Mouse (Mus musculus) CH12.LX (cell line): ENCODE data around the gene Itgal. TPM values are rescaled to one million over a fixed set of nuclear protein-coding genes. Genes with fewer than 3 reads are reported as not detected.

Experiments
- DNase-seq: peaks from one replicate; pipeline ENCODE4 v3.0.0-alpha.2; 2013; ENCODE audit errors: extremely low read depth
- H3K27ac ChIP-seq: 2 replicates; pipeline ENCODE4 v1.5.1; 2012; ENCODE audit warnings: low read depth, mild to moderate bottlenecking, control low read depth, moderate library complexity; ENCODE audit not compliant: insufficient read depth
- H3K27me3 ChIP-seq: replicated peaks from 2 replicates; pipeline ENCODE3; 2012; ENCODE audit warnings: inconsistent platforms
- H3K36me3 ChIP-seq, 2 experiments: replicated peaks in 1 of 2; 2 replicates each; pipeline versions ENCODE3 to v1.6.1; 2012; ENCODE audit warnings: inconsistent platforms in 1 of 2, low read length in 1 of 2, mild to moderate bottlenecking in 1 of 2, mixed read lengths in 1 of 2, moderate library complexity in 1 of 2; ENCODE audit not compliant: control insufficient read depth in 1 of 2, insufficient read depth in 1 of 2
- H3K4me1 ChIP-seq, 2 experiments: 2 replicates each; pipeline ENCODE4 v1.6.1; 2012; ENCODE audit warnings: inconsistent platforms in 1 of 2, moderate library complexity in 1 of 2; ENCODE audit not compliant: insufficient read depth in 2 of 2, control insufficient read depth in 1 of 2
- H3K4me2 ChIP-seq: 2 replicates; pipeline ENCODE4 v1.6.1; 2012; ENCODE audit warnings: low read depth, mild to moderate bottlenecking, control low read depth; ENCODE audit not compliant: poor library complexity, insufficient read depth, severe bottlenecking
- H3K4me3 ChIP-seq, 3 experiments: fragments of 150-350 bp in 1 of 3; sonication (generic) in 1 of 3; replicated peaks in 1 of 3; 2 replicates each; pipeline versions ENCODE3 to v1.5.1; 2011 to 2012; ENCODE audit warnings: low read depth in 2 of 3, low read length in 2 of 3, mild to moderate bottlenecking in 2 of 3, moderate library complexity in 2 of 3, control low read depth in 1 of 3, improper control_type of control experiment in 1 of 3, inconsistent platforms in 1 of 3, mixed read lengths in 1 of 3; ENCODE audit not compliant: poor library complexity in 1 of 3
- H3K79me2 ChIP-seq: replicated peaks from 2 replicates; pipeline ENCODE4 v1.6.1; 2012; ENCODE audit warnings: mild to moderate bottlenecking, moderate library complexity; ENCODE audit not compliant: control insufficient read depth, poor library complexity, insufficient read depth, severe bottlenecking; ENCODE audit errors: extremely low read depth
- H3K9ac ChIP-seq: 2 replicates; pipeline ENCODE4 v1.6.1; 2012; ENCODE audit warnings: low read depth, mild to moderate bottlenecking, control low read depth, moderate library complexity; ENCODE audit not compliant: insufficient read depth
- H3K9me3 ChIP-seq: replicated peaks from 2 replicates; pipeline ENCODE3; 2012; ENCODE audit warnings: low read length, inconsistent platforms, mixed read lengths
- BHLHE40 ChIP-seq: IDR thresholded peaks from 2 replicates; pipeline ENCODE4 v1.6.1; 2011; ENCODE audit warnings: mild to moderate bottlenecking, low read depth, low read length, improper control_type of control experiment
- CHD2 ChIP-seq: IDR thresholded peaks from 2 replicates; pipeline ENCODE4 v1.6.1; 2011; ENCODE audit warnings: low read length, improper control_type of control experiment
- CTCF ChIP-seq, 2 experiments: IDR thresholded peaks in 1 of 2; conservative IDR thresholded peaks in 1 of 2; 2 replicates each; pipeline ENCODE4 v1.5.1; 2011 to 2012; ENCODE audit warnings: low read depth in 2 of 2, low read length in 2 of 2, improper control_type of control experiment in 1 of 2, inconsistent platforms in 1 of 2, mild to moderate bottlenecking in 1 of 2, moderate library complexity in 1 of 2
- E2F4 ChIP-seq: IDR thresholded peaks from 2 replicates; pipeline ENCODE4 v1.6.1; 2011; ENCODE audit warnings: low read depth, low read length, improper control_type of control experiment; ENCODE audit not compliant: insufficient replicate concordance
- ELF1 ChIP-seq: IDR thresholded peaks from 2 replicates; pipeline ENCODE4 v1.6.1; 2014; ENCODE audit warnings: low read depth, mild to moderate bottlenecking, inconsistent platforms, low read length, improper control_type of control experiment
- EP300 ChIP-seq: IDR thresholded peaks from 2 replicates; pipeline ENCODE4 v1.6.1; 2011; ENCODE audit warnings: low read length, improper control_type of control experiment
- ETS1 ChIP-seq: conservative IDR thresholded peaks from 2 replicates; pipeline ENCODE4 v1.6.1; 2012; ENCODE audit warnings: low read depth, mild to moderate bottlenecking, inconsistent platforms, low read length, improper control_type of control experiment, moderate library complexity
- GABPA ChIP-seq: IDR thresholded peaks from 2 replicates; pipeline ENCODE4 v1.6.1; 2012; ENCODE audit warnings: low read depth, low read length, improper control_type of control experiment, inconsistent platforms; ENCODE audit not compliant: insufficient replicate concordance
- HCFC1 ChIP-seq: IDR thresholded peaks from 2 replicates; pipeline ENCODE4 v1.6.1; 2012; ENCODE audit warnings: low read depth, mild to moderate bottlenecking, inconsistent platforms, low read length, improper control_type of control experiment
- IRF4 ChIP-seq: IDR thresholded peaks from 2 replicates; pipeline ENCODE4 v1.6.1; 2014; ENCODE audit warnings: low read depth, mild to moderate bottlenecking, inconsistent platforms, low read length, improper control_type of control experiment
- JUN ChIP-seq: IDR thresholded peaks from 2 replicates; pipeline ENCODE4 v1.6.1; 2011; ENCODE audit warnings: low read depth, mild to moderate bottlenecking, low read length, improper control_type of control experiment, moderate library complexity; ENCODE audit not compliant: insufficient read depth
- JUND ChIP-seq: conservative IDR thresholded peaks from 2 replicates; pipeline ENCODE4 v1.6.1; 2011; ENCODE audit warnings: low read depth, low read length, improper control_type of control experiment
- KAT2A ChIP-seq: IDR thresholded peaks from 2 replicates; pipeline ENCODE4 v1.6.1; 2012; ENCODE audit warnings: low read length, improper control_type of control experiment, inconsistent platforms; ENCODE audit not compliant: insufficient replicate concordance
- MAFK ChIP-seq: IDR thresholded peaks from 2 replicates; pipeline ENCODE4 v1.6.1; 2011; ENCODE audit warnings: low read length, improper control_type of control experiment; ENCODE audit not compliant: insufficient replicate concordance
- MAX ChIP-seq: IDR thresholded peaks from 2 replicates; pipeline ENCODE4 v1.6.1; 2011; ENCODE audit warnings: low read length, improper control_type of control experiment
- MEF2A ChIP-seq: IDR thresholded peaks from 2 replicates; pipeline ENCODE4 v1.6.1; 2014; ENCODE audit warnings: low read depth, mild to moderate bottlenecking, inconsistent platforms, low read length, improper control_type of control experiment, borderline replicate concordance
- MXI1 ChIP-seq: IDR thresholded peaks from 2 replicates; pipeline ENCODE4 v1.6.1; 2011; ENCODE audit warnings: mild to moderate bottlenecking, low read depth, low read length, improper control_type of control experiment
- MYC ChIP-seq: IDR thresholded peaks from 2 replicates; pipeline ENCODE4 v1.6.1; 2011; ENCODE audit warnings: low read depth, mild to moderate bottlenecking, improper control_type of control experiment, low read length
- NELFE ChIP-seq: IDR thresholded peaks from 2 replicates; pipeline ENCODE4 v1.6.1; 2011; ENCODE audit warnings: low read depth, low read length, improper control_type of control experiment
- NRF1 ChIP-seq: IDR thresholded peaks from 2 replicates; pipeline ENCODE4 v1.6.1; 2014; ENCODE audit warnings: low read depth, mild to moderate bottlenecking, inconsistent platforms, low read length, improper control_type of control experiment, moderate library complexity
- PAX5 ChIP-seq: IDR thresholded peaks from 2 replicates; pipeline ENCODE4 v1.6.1; 2012; ENCODE audit warnings: low read length, inconsistent platforms, mixed read lengths
- POLR2A ChIP-seq: IDR thresholded peaks from 2 replicates; pipeline ENCODE4 v1.6.1; 2011; ENCODE audit warnings: low read depth, mild to moderate bottlenecking, improper control_type of control experiment, low read length
- POLR2AphosphoS2 ChIP-seq: IDR thresholded peaks from 2 replicates; pipeline ENCODE4 v1.6.1; 2011; ENCODE audit warnings: low read depth, low read length, improper control_type of control experiment
- RAD21 ChIP-seq: IDR thresholded peaks from 2 replicates; pipeline ENCODE4 v1.6.1; 2011; ENCODE audit warnings: low read depth, mild to moderate bottlenecking, low read length, improper control_type of control experiment, moderate library complexity
- RCOR1 ChIP-seq: conservative IDR thresholded peaks from 2 replicates; pipeline ENCODE4 v1.6.1; 2012; ENCODE audit warnings: low read depth, mild to moderate bottlenecking, inconsistent platforms, low read length, improper control_type of control experiment
- SIN3A ChIP-seq: IDR thresholded peaks from 2 replicates; pipeline ENCODE4 v1.6.1; 2012; ENCODE audit warnings: low read length, improper control_type of control experiment, inconsistent platforms
- SMC3 ChIP-seq: IDR thresholded peaks from 2 replicates; pipeline ENCODE4 v1.6.1; 2011; ENCODE audit warnings: low read depth, low read length, improper control_type of control experiment
- TBP ChIP-seq: conservative IDR thresholded peaks from 2 replicates; pipeline ENCODE4 v1.6.1; 2011; ENCODE audit warnings: low read depth, low read length, improper control_type of control experiment
- TCF12 ChIP-seq: IDR thresholded peaks from 2 replicates; pipeline ENCODE4 v1.6.1; 2014; ENCODE audit warnings: low read depth, mild to moderate bottlenecking, inconsistent platforms, low read length, improper control_type of control experiment
- UBTF ChIP-seq: IDR thresholded peaks from 2 replicates; pipeline ENCODE4 v1.6.1; 2012; ENCODE audit warnings: low read depth, mild to moderate bottlenecking, inconsistent platforms, low read length, improper control_type of control experiment, moderate library complexity
- USF1 ChIP-seq: IDR thresholded peaks from 2 replicates; pipeline ENCODE4 v1.6.1; 2014; ENCODE audit warnings: low read depth, mild to moderate bottlenecking, inconsistent platforms, low read length, improper control_type of control experiment
- USF2 ChIP-seq: conservative IDR thresholded peaks from 2 replicates; pipeline ENCODE4 v1.6.1; 2011; ENCODE audit warnings: low read depth, low read length, improper control_type of control experiment
- ZKSCAN1 ChIP-seq: IDR thresholded peaks from 2 replicates; pipeline ENCODE4 v1.6.1; 2012; ENCODE audit warnings: low read depth, inconsistent platforms, low read length, improper control_type of control experiment, borderline replicate concordance
- ZMIZ1 ChIP-seq: IDR thresholded peaks from 2 replicates; pipeline ENCODE4 v1.6.1; 2012; ENCODE audit warnings: low read depth, mild to moderate bottlenecking, inconsistent platforms, low read length, improper control_type of control experiment
- ZNF384 ChIP-seq: IDR thresholded peaks from 2 replicates; pipeline ENCODE4 v1.6.1; 2012; ENCODE audit warnings: low read depth, low read length, improper control_type of control experiment, inconsistent platforms
- dilution Hi-C: fragments of 300-500 bp; cut with MboI; formaldehyde crosslinking; loops from 2 replicates; pipeline ENCODE4 v1.14.3; 2020; ENCODE audit warnings: low sequenced_read_pairs; ENCODE audit not compliant: extremely low pct_unique_long_range_greater_than_20kb, extremely low pct_ligation_motif_present
- in situ Hi-C: fragments of 300-500 bp; cut with MboI; formaldehyde crosslinking; loops from 3 replicates; pipeline ENCODE4 v1.14.3; 2019; ENCODE audit warnings: low sequenced_read_pairs, low pct_ligation_motif_present, low pct_unique_long_range_greater_than_20kb, mixed read lengths
- polyA plus RNA-seq: library from polyadenylated mRNA; unstranded; fragments of >175 nt; gene quantifications from 2 replicates; pipeline ENCODE4 v1.2.1, GENCODE M21; 2012; ENCODE audit warnings: low read depth; ENCODE audit not compliant: insufficient read length
- total RNA-seq, 2 experiments: library from RNA; depleted of rRNA; stranded (reverse); fragments of 300-350 nt in 1 of 2; fragments of >200 nt in 1 of 2; gene quantifications; 2 replicates each; pipeline ENCODE4 v1.2.3; 2012 to 2014

Itgal gene
- total and polyA plus RNA-seq, 3 experiments = 43.9 to 177 (median 69.0) TPM

DNA sequence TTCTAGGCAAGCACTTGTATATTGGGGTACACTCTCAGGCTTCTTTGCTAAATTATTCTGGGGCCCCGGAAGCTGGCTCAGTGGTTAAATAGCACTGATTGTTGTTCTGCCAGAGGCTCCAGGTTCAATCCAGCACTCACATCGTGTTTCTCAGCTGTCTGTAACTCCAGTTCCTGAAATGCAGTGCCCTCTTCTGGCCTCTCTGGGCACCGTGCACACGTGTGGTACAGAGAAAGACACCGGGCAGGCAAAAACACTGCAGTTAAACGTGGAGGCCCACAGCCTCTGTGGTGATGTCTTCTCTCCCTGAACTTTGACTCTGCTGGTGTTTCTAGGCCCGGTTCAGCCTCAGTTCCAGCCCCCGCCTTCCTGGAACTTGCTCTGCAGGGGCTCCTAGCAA is 17.7 kb upstream of the Itgal start (continued):
- no peak for TF ChIP-seq JUN
- TF ChIP-seq RAD21 = peak; percentile 68
- no peak for TF ChIP-seq EP300
- no peak for TF ChIP-seq RCOR1
- TF ChIP-seq USF1 = no peak
- TF ChIP-seq SMC3 = peak; percentile 82
- TF ChIP-seq MAFK = 0 out of 2 replicates have a peak, but pooled peaks have one; percentile 10
- TF ChIP-seq TCF12 = peak; percentile 66
- TF ChIP-seq NRF1 = peak; percentile 50
- no peak for TF ChIP-seq ZKSCAN1
- TF ChIP-seq MAX = peak; percentile 96
- TF ChIP-seq ETS1 = peak; percentile 56; the same call in 1 of the 2 replicates
- 0 out of 2 replicates have a peak, but pooled peaks have one; percentile 31 for TF ChIP-seq E2F4
- TF ChIP-seq ELF1 = peak; percentile 79
- peak; percentile 71 for TF ChIP-seq IRF4
- TF ChIP-seq UBTF = no peak

DNA sequence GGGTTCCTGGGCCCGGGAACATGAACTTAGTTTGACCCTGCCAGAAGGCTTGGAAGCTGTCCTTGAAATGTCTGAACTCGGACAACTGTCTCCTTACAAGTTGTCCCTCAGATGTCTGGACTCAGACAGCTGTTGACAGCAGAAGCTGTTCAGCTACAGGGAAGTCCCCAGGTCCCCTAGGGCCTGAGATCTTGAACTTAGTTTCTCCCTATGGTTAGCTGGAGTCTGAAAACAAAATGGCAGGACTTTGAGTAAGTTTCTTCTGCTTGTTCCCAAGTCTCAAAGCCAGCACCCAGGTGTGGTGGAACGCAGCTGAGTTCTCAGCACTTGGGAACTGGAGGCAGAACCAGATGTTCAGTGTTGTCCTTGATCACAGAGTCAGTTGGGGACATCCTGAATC is 16.0 kb upstream of the Itgal start:
- DNase-seq = peak; percentile 65
- H3K36me3 ChIP-seq = no peaks in the 10 kb centered on the region
- H3K4me2 ChIP-seq = peak overlapping the region; percentile 80
- H3K27ac ChIP-seq = peak overlapping the region; percentile 93
- H3K79me2 ChIP-seq = no peaks in the 10 kb centered on the region
- H3K9ac ChIP-seq = peak overlapping the region; percentile 79; the same call in 1 of the 2 replicates
- H3K4me1 ChIP-seq = peaks cover 34 to 77% of the 10 kb centered on the region in 2 experiments
- in situ Hi-C loops = no loop called here
- H3K27me3 ChIP-seq = no peaks in the 10 kb centered on the region
- dilution Hi-C loops = no loop called here
- no peaks in the 10 kb centered on the region for H3K9me3 ChIP-seq
- H3K4me3 ChIP-seq = peak overlapping the region in 1 of 3 experiments; percentile 19
- TF ChIP-seq RCOR1 (no peak), E2F4 (no peak), RAD21 (no peak), MXI1 (0 out of 2 replicates have a peak, but pooled peaks have one; percentile 11), POLR2AphosphoS2 (no peak), KAT2A (no peak), TCF12 (peak; percentile 29; the same call in 1 of the 2 replicates), MAX (no peak), ZKSCAN1 (no peak), IRF4 (no peak; the same call in none of the 2 replicates), USF2 (no peak), TBP (no peak), MEF2A (0 out of 2 replicates have a peak, but pooled peaks have one; percentile 17), CTCF (conservative IDR thresholded peaks at IDR 0.05 in 1 of 2, IDR thresholded peaks at IDR 0.05 in 1 of 2; ENCODE audit: low read depth in 2 of 2, low read length in 2 of 2) (no peak), MAFK (no peak), USF1 (no peak), JUN (no peak), GABPA (no peak), UBTF (no peak), HCFC1 (no peak; the same call in 1 of the 2 replicates), POLR2A (no peak), NELFE (no peak), ZNF384 (no peak), SIN3A (peak; percentile 75), EP300 (no peak), MYC (no peak), SMC3 (no peak), CHD2 (no peak), ELF1 (no peak), PAX5 (no peak), BHLHE40 (0 out of 2 replicates have a peak, but pooled peaks have one; percentile 12), ZMIZ1 (no peak), JUND (no peak)
